Mouse (Mus musculus): ENCODE measurements at regions not wholly inside any gene's neighbourhood (a gene's known extent, or its start where the extent isn't known, plus 50 kb on each side); places are given as distances from the start of the nearest gene placed in this dataset.

DNA sequence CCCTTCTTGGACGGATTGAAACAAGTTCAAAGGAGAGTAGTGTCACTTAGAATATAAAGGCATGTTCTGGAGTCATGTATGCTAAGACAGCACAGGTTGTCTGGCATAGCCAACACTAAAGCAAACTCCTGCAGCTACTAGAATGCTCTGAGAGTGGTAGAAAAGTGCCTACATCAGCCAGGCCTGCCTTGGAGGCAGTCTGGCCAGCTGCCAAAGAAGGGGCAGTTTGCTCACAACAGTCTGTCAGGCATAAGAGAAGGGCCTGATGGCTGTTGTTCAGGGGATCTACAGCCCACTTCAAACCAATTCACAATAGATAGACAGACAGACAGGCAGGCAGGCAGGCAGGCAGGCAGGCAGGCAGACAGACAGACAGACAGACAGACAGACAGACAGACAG, 136.5 kb upstream of the Dap start:
- no peak for DNase-seq (ENCODE audit: low spot score in 2 of 2)

GRCm38 (mm10) chr15:31091916-31092570, 132.1 kb upstream of the Dap start:
- DNase-seq (ENCODE audit: low spot score in 2 of 2), result peak; percentile 57 to 58

DNA sequence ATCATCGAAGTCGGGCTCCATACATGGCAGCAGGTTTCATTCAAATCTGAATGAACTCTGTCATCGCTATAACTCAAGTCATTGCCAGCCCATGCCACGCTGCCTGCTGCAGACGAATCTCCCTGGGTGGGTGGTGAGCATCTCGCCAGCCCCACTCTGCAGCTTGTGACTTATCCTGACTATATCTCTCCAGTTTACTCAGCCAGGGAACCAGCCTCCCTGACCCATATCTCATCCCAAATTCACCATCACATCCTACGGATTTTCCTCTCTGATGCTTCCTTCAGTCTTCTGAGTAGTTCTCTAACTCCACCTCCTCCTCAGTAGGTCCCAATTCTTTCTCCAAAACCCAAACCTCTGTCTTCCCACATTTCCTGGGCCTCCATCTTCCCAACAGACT, 127.9 kb upstream of the Dap start:
- no peak for DNase-seq (ENCODE audit: low spot score in 2 of 2)

- no peak for DNase-seq (ENCODE audit: low spot score in 2 of 2)
Observed at GRCm38 (mm10) chr15:31097301-31097700, 126.8 kb upstream of the Dap start.

- no peak for DNase-seq (ENCODE audit: low spot score in 2 of 2)
Observed at GRCm38 (mm10) chr15:31104743-31105142, 119.4 kb upstream of the Dap start.

DNA sequence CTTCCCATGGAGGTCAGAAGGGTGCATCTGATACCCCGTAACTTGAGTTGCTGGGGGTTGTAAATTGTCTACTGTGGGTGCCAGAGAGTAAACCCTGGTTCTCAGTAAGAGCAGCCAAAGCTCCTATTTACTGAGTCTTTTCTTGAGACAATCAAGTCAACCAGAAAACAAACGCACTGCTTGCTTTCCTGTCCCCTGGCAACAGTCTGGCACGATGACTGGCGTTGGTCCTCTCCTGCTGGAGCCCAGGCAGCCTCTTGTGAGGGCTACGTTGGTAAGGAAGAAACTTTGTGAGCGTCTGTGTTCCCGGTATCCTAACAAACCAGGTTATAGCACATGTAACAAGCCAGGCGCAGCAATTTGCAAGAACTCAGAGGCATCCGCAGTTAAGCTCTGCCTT, 117.2 kb upstream of the Dap start:
- DNase-seq (ENCODE audit: low spot score in 2 of 2), result no peak

- no peak for DNase-seq (ENCODE audit: low spot score in 2 of 2)
Observed at GRCm38 (mm10) chr15:31113216-31113615, 110.9 kb upstream of the Dap start.

GRCm38 (mm10) chr15:31117338-31117737, 106.8 kb upstream of the Dap start:
- no peak for DNase-seq (ENCODE audit: low spot score in 2 of 2)

DNA sequence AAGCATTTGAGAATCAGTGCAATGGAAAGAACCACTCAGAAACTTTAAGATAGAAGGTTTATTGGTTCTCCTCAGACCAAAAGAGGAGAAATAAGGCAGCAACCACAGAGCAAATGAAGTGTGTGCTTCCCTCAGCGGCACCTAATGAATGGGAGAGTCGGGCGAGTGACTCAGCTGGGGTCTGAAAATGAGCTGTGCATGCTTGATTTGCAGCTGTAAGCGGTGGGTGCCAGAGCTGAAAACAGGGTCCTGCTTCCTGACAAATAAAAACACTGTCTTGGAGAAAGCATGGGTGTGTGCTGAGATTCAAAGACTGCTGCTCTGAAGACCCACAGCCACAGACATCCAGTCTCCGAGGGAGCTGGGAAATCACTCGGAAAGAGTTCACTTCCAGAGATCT, 104.0 kb upstream of the Dap start:
- no peak for DNase-seq (ENCODE audit: low spot score in 2 of 2)

DNA sequence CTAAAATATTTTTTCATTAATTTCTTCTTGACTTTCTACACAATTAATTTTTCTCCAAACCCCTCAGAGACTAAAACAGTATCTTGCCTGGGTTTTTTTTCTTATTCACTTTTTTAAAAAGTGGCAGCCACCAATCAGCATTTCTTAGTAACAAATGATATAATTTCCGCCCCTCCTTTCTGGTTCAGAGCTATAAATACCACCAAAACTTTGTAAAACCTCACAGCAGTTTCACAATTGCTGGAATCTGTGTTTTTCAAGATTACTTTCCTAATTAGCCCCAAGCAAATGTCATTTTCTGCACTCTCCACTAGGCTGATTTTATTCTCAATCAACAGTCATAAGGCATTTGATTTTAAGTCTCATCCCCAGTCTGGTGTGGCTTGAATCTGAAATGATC, 98.3 kb upstream of the Dap start:
- DNase-seq (ENCODE audit: low spot score in 2 of 2), result no peak

DNA sequence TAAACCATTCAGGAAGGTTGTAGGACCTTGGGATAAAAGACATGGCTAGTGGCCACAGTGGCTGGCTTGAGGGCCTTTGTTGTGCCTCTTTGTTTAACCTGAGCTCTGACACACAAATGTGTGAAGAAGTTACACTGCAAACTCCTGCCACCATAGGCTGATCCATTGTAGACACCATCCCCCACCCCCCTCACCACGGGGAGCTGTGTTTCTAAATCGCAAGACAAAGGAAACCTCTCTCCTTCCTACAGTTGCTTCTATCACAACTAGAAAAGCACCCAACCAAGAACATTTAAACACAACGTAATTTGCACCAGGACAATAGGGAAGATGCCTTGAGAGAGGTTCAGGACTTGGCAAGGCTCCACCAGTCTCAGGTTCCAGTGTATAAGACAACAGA, 97.1 kb upstream of the Dap start:
- no peak for DNase-seq (ENCODE audit: low spot score in 2 of 2)

- no peak for DNase-seq (ENCODE audit: low spot score in 2 of 2)
Observed at GRCm38 (mm10) chr15:31134891-31135290, 89.2 kb upstream of the Dap start.

- no peak for DNase-seq (ENCODE audit: low spot score in 2 of 2)
Observed at GRCm38 (mm10) chr15:31138637-31139036, 85.5 kb upstream of the Dap start.

GRCm38 (mm10) chr15:31141750-31142149, 82.4 kb upstream of the Dap start:
- no peak for DNase-seq (ENCODE audit: low spot score in 2 of 2)

GRCm38 (mm10) chr15:31148251-31149145, 75.6 kb upstream of the Dap start:
- DNase-seq (ENCODE audit: low spot score in 2 of 2), result no peak

GRCm38 (mm10) chr15:31149855-31150254, 74.3 kb upstream of the Dap start:
- no peak for DNase-seq (ENCODE audit: low spot score in 2 of 2)

DNA sequence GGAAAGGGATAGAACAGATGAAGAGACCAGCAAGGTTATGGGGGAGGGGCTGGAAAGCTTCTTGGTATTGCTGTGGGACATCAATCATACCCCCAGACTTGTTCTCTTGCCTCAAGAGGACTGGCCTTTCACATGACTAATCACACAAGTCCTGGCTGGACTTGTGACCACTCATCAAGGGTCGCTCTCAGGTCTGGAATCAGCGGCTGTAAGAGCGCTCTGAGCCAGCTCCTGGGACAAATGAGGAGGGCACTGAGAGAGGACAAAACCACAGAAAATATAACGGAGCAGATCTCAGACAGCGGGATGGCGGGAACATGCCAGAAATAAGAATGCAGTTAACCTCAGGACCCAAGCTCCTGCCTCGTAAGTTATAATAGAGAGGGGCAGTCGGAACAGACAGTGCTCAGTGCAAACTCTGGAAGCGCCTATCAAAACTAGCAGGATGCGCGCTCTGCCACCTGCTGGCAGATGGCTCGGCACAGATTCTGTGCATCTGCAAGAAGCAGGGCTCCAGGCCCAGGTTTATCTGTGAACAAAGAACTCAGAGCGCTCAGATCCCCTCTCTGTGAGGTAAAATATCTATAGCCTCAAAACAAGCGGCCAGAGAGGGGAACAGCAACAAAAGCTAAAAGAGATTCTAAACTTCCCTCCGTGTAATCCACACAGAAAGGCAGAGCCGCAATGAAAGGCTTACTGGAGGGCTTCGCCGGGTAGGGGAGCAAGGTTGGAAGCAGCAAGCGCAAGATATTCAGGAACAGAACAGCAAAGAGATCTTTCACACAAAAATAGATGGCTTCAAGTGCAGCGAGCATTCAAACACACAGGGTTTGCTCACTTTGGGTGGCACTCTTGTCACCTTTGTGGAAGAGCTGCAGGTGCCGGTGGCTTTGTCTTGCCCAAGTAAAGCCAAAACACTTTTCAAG, 73.3 kb upstream of the Dap start:
- peak; percentile 31 to 75 for DNase-seq (ENCODE audit: low spot score in 2 of 2)

- no peak for DNase-seq (ENCODE audit: low spot score in 2 of 2)
Observed at GRCm38 (mm10) chr15:31155141-31155540, 69.0 kb upstream of the Dap start.

DNA sequence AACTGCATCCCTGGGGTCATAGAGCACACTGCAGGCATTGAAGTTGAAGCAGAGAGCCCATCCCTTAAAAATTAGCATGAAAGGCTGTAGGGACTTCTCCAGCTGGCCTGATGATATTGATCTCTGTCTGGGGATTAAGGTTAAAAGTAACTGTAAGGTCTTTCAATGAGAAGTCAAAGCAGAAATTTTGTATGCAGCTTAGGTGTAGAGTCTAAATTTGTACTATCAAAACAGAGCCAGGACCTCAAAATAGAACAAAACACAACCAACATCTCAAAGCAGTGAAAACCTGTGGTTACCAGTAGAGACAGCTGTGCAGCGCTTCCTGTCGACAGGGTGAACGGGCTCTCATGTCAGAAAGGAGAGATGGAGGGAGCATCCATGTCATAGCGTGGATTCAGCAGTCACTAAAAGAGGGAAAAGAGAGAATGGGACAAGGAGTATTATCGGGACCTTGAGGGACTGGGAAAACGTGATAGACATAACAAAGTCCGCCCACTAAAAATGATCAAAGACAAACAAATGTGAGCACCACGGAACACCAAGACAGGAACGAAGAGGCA, 57.5 kb upstream of the Dap start:
- DNase-seq (ENCODE audit: low spot score in 2 of 2), result no peak

GRCm38 (mm10) chr15:31167506-31167905, 56.6 kb upstream of the Dap start:
- DNase-seq (ENCODE audit: low spot score in 2 of 2), result no peak

- DNase-seq (ENCODE audit: low spot score in 2 of 2), result no peak
Observed at GRCm38 (mm10) chr15:31168191-31168590, 55.9 kb upstream of the Dap start.

All from frontal cortex, postnatal 10 days (tissue).